Mouse (Mus musculus) cerebellum, postnatal 10 days (tissue): ENCODE data around the gene Vmn1r221.
A peak's percentile ranks its signal among the peaks of the same experiment; 100 is the strongest.
"Not testable (repeated sequence)": the region's sequence is repeated elsewhere in the genome, so short reads cannot be mapped to it uniquely, and the experiment has no call there.

Source experiments
- DNase-seq, 2 experiments: peaks; one replicate each; pipeline ENCODE4 v3.0.0; 2021; ENCODE audit warnings: mixed read lengths in 2 of 2

The Vmn1r221 gene

GRCm38 (mm10) chr13:23213827-23214226, at the start of gene Vmn1r221:
TSS of gene Vmn1r221 (plus strand) at chr13:23214127.
- not testable (repeated sequence) for DNase-seq

GRCm38 (mm10) chr13:23166471-23166870, 47.5 kb upstream of the Vmn1r221 start:
- not testable (repeated sequence) for DNase-seq

- DNase-seq = no peak
Observed at GRCm38 (mm10) chr13:23187875-23188274, 26.1 kb upstream of the Vmn1r221 start, which contains the start of gene Vmn1r220. TSS of gene Vmn1r220 (minus strand) at chr13:23187975.

GRCm38 (mm10) chr13:23203885-23204284, 10.0 kb upstream of the Vmn1r221 start:
- DNase-seq = not testable (repeated sequence)

- DNase-seq = not testable (repeated sequence)
Observed at GRCm38 (mm10) chr13:23235847-23236246, 21.9 kb downstream of the Vmn1r221 start, which contains the start of gene Vmn1r222. TSS of gene Vmn1r222 (minus strand) at chr13:23235947.

GRCm38 (mm10) chr13:23246834-23247233, 32.9 kb downstream of the Vmn1r221 start, which contains the start of gene Vmn1r223:
TSS of gene Vmn1r223 (plus strand) at chr13:23247134.
- DNase-seq = not testable (repeated sequence)

- no peak for DNase-seq
Observed at GRCm38 (mm10) chr13:23258546-23259048, 44.7 kb downstream of the Vmn1r221 start.

- not testable (repeated sequence) for DNase-seq
Observed at GRCm38 (mm10) chr13:23268606-23269005, 54.7 kb downstream of the Vmn1r221 start.

GRCm38 (mm10) chr13:23269127-23269526, 55.2 kb downstream of the Vmn1r221 start:
- peak; percentile 32 to 47 for DNase-seq

GRCm38 (mm10) chr13:23269681-23270080, 55.8 kb downstream of the Vmn1r221 start:
- DNase-seq = peak; percentile 10 to 13

GRCm38 (mm10) chr13:23270321-23271101, 56.6 kb downstream of the Vmn1r221 start:
- DNase-seq = peak; percentile 44 to 54
